Mouse (Mus musculus): ENCODE data around the gene Inha. TPM values are rescaled to one million over a fixed set of nuclear protein-coding genes. Genes with fewer than 3 reads are reported as not detected.

Inha gene
- 8.5 and 12.5 TPM in 2 replicates for polyA plus RNA-seq (2015; fragmentation: Nextera tagmentation; extraction: Ambion mirVana)

- Histone ChIP-seq H3K27ac (peak within 1 kb of the TSS; percentile 90), H3K4me3 (replicated peaks) (peak within 1 kb of the TSS; percentile 81), H3K4me1 (replicated peaks) (peaks cover 26% of the 10 kb centered on the region), H3K9ac (replicated peaks) (peak within 1 kb of the TSS; percentile 89), H3K9me3 (no peaks in the 10 kb centered on the region), H3K4me2 (replicated peaks) (peak within 1 kb of the TSS; percentile 94), H3K36me3 (peaks cover 3% of the 10 kb centered on the region), H3K27me3 (peaks cover 22% of the 10 kb centered on the region)
- peak; percentile 7; the same call in 1 of the 2 replicates for ATAC-seq
- WGBS: 77% methylated on average over 10 of the region's 10 CpGs
Measured at GRCm38 (mm10) chr1:75507006-75507405, at the start of gene Inha. TSS of gene Inha (plus strand) at chr1:75507077.

GRCm38 (mm10) chr1:75457710-75458024, 49.2 kb upstream of the Inha start:
- Histone ChIP-seq H3K27ac (peak overlapping the region; percentile 89), H3K9ac (replicated peaks) (peak overlapping the region; percentile 41), H3K4me2 (replicated peaks) (peak overlapping the region; percentile 73), H3K4me1 (replicated peaks) (peaks cover 67% of the 10 kb centered on the region), H3K36me3 (no peaks in the 10 kb centered on the region), H3K9me3 (no peaks in the 10 kb centered on the region), H3K27me3 (peaks cover 29% of the 10 kb centered on the region), H3K4me3 (replicated peaks) (peak overlapping the region; percentile 34)
- ATAC-seq: peak; percentile 34
- 4% methylated on average over 8 of the region's 10 CpGs for WGBS

GRCm38 (mm10) chr1:75458025-75458788, 48.7 kb upstream of the Inha start:
- no peaks in the 10 kb centered on the region for H3K36me3 ChIP-seq
- peak overlapping the region; percentile 73 for H3K4me2 ChIP-seq (replicated peaks)
- 2% methylated on average over 42 of the region's 42 CpGs for WGBS
- peaks cover 64% of the 10 kb centered on the region for H3K4me1 ChIP-seq (replicated peaks)
- H3K9me3 ChIP-seq: no peaks in the 10 kb centered on the region
- H3K9ac ChIP-seq (replicated peaks): peak overlapping the region; percentile 56
- peak overlapping the region; percentile 89 for H3K27ac ChIP-seq
- H3K27me3 ChIP-seq: peaks cover 24% of the 10 kb centered on the region
- peak overlapping the region; percentile 34 for H3K4me3 ChIP-seq (replicated peaks)
- peak; percentile 68 for ATAC-seq

GRCm38 (mm10) chr1:75458789-75459684, 47.8 kb upstream of the Inha start:
- Histone ChIP-seq H3K9ac (replicated peaks) (peak overlapping the region; percentile 56), H3K4me3 (replicated peaks) (peak overlapping the region; percentile 34), H3K4me2 (replicated peaks) (peak overlapping the region; percentile 73), H3K4me1 (replicated peaks) (peaks cover 65% of the 10 kb centered on the region), H3K27me3 (peaks cover 21% of the 10 kb centered on the region), H3K27ac (peak overlapping the region; percentile 89), H3K36me3 (no peaks in the 10 kb centered on the region), H3K9me3 (no peaks in the 10 kb centered on the region)
- WGBS: 16% methylated on average over 23 of the region's 23 CpGs
- no peak for ATAC-seq

GRCm38 (mm10) chr1:75460297-75460696, 46.6 kb upstream of the Inha start:
- peaks cover 66% of the 10 kb centered on the region for H3K4me1 ChIP-seq (replicated peaks)
- ATAC-seq: no peak

GRCm38 (mm10) chr1:75462636-75463035, 44.2 kb upstream of the Inha start:
- 70% methylated on average over 1 of the region's 1 CpGs for WGBS
- no peaks in the 10 kb centered on the region for H3K9me3 ChIP-seq
- no peak overlapping the region for H3K4me3 ChIP-seq (replicated peaks)
- peaks cover 61% of the 10 kb centered on the region for H3K4me1 ChIP-seq (replicated peaks)
- no peaks in the 10 kb centered on the region for H3K36me3 ChIP-seq
- peak overlapping the region; percentile 83 for H3K27ac ChIP-seq
- peaks cover 30% of the 10 kb centered on the region for H3K27me3 ChIP-seq
- no peak for ATAC-seq
- H3K9ac ChIP-seq (replicated peaks): no peak overlapping the region
- no peak overlapping the region for H3K4me2 ChIP-seq (replicated peaks)

More at GRCm38 (mm10) chr1:75460297-75460696, 46.6 kb upstream of the Inha start:
- Histone ChIP-seq H3K9me3 (no peaks in the 10 kb centered on the region), H3K36me3 (no peaks in the 10 kb centered on the region), H3K4me3 (replicated peaks) (no peak overlapping the region), H3K4me2 (replicated peaks) (no peak overlapping the region), H3K9ac (replicated peaks) (no peak overlapping the region), H3K27me3 (peaks cover 18% of the 10 kb centered on the region), H3K27ac (no peak overlapping the region)
- WGBS: 76% methylated on average over 7 of the region's 7 CpGs

- Histone ChIP-seq H3K36me3 (no peaks in the 10 kb centered on the region), H3K4me3 (replicated peaks) (no peak overlapping the region), H3K27ac (peak overlapping the region; percentile 83), H3K9ac (replicated peaks) (peak overlapping the region; percentile 46), H3K9me3 (no peaks in the 10 kb centered on the region), H3K27me3 (peaks cover 29% of the 10 kb centered on the region), H3K4me2 (replicated peaks) (no peak overlapping the region), H3K4me1 (replicated peaks) (peaks cover 53% of the 10 kb centered on the region)
- ATAC-seq: peak; percentile 78
- 66% methylated on average over 5 of the region's 5 CpGs for WGBS
Measured at GRCm38 (mm10) chr1:75463652-75464204, 43.1 kb upstream of the Inha start.

GRCm38 (mm10) chr1:75467215-75467927, 39.5 kb upstream of the Inha start:
- H3K9ac ChIP-seq (replicated peaks): peak overlapping the region; percentile 42; the same call in 1 of the 2 replicates
- H3K27ac ChIP-seq: peak overlapping the region; percentile 70
- H3K27me3 ChIP-seq: peaks cover 25% of the 10 kb centered on the region
- H3K4me1 ChIP-seq (replicated peaks): peaks cover 43% of the 10 kb centered on the region
- peak; percentile 79 for ATAC-seq
- no peaks in the 10 kb centered on the region for H3K9me3 ChIP-seq
- peaks cover 17% of the 10 kb centered on the region; the same call in 1 of the 2 replicates for H3K36me3 ChIP-seq
- peak overlapping the region; percentile 17; the same call in 1 of the 2 replicates for H3K4me2 ChIP-seq (replicated peaks)
- 7% methylated on average over 14 of the region's 14 CpGs for WGBS
- H3K4me3 ChIP-seq (replicated peaks): no peak overlapping the region

- H3K27ac ChIP-seq: no peak overlapping the region
- 82% methylated on average over 17 of the region's 17 CpGs for WGBS
- peaks cover 25% of the 10 kb centered on the region for H3K27me3 ChIP-seq
- H3K4me3 ChIP-seq (replicated peaks): no peak overlapping the region
- H3K9ac ChIP-seq (replicated peaks): no peak overlapping the region
- no peak overlapping the region for H3K4me2 ChIP-seq (replicated peaks)
- no peaks in the 10 kb centered on the region for H3K9me3 ChIP-seq
- H3K4me1 ChIP-seq (replicated peaks): peaks cover 30% of the 10 kb centered on the region
- peaks cover 37% of the 10 kb centered on the region for H3K36me3 ChIP-seq
- ATAC-seq: no peak
Measured at GRCm38 (mm10) chr1:75469287-75469825, 37.5 kb upstream of the Inha start.

- Histone ChIP-seq H3K4me1 (replicated peaks) (peaks cover 40% of the 10 kb centered on the region), H3K4me3 (replicated peaks) (no peak overlapping the region; the same call in 1 of the 2 replicates), H3K4me2 (replicated peaks) (peak overlapping the region; percentile 88; the same call in 1 of the 2 replicates), H3K27ac (no peak overlapping the region), H3K36me3 (peaks cover 51% of the 10 kb centered on the region), H3K27me3 (peaks cover 6% of the 10 kb centered on the region; the same call in 1 of the 2 replicates), H3K9me3 (no peaks in the 10 kb centered on the region), H3K9ac (replicated peaks) (peak overlapping the region; percentile 93; the same call in 1 of the 2 replicates)
- ATAC-seq: no peak
- 90% methylated on average over 11 of the region's 11 CpGs for WGBS
Measured at GRCm38 (mm10) chr1:75476441-75476840, 30.4 kb upstream of the Inha start.
